Mouse (Mus musculus): ENCODE data around the gene Ndufaf1.

Ndufaf1 gene

GRCm38 (mm10) chr2:119617841-119618198 is 44.8 kb downstream of the Ndufaf1 start:
- DNase-seq (ENCODE audit: low spot score), result no peak

- DNase-seq (ENCODE audit: low spot score), result no peak
Measured at GRCm38 (mm10) chr2:119607023-119607422, 55.6 kb downstream of the Ndufaf1 start.
